Mouse (Mus musculus) lung, postnatal 0 days (tissue): ENCODE results near the gene Btg2. TPM values are rescaled to one million over a fixed set of nuclear protein-coding genes. Genes with fewer than 3 reads are reported as not detected.

ENCODE experiments used
- ATAC-seq: fragments of 200-750 bp; cut with Nextera tagmentation; 2 replicates; pipeline ENCODE4 v1.8.0; 2017; ENCODE audit warnings: moderate library complexity
- DNase-seq: peaks from one replicate; pipeline ENCODE4 v3.0.0-alpha.2; 2016; ENCODE audit warnings: low spot score
- H3K27ac ChIP-seq: fragments of 300-500 bp; sonication (generic); 2 replicates; pipeline ENCODE4 v1.5.1; 2014; ENCODE audit warnings: antibody characterized with exemption, mild to moderate bottlenecking, low read length, mixed read lengths
- H3K27me3 ChIP-seq: fragments of 300-500 bp; sonication (generic); replicated peaks from 2 replicates; pipeline ENCODE4 v1.6.1; 2014; ENCODE audit warnings: low read length, mixed read lengths; ENCODE audit not compliant: insufficient read depth
- H3K36me3 ChIP-seq: fragments of 300-500 bp; sonication (generic); 2 replicates; pipeline ENCODE4 v1.6.1; 2014; ENCODE audit warnings: low read length, mixed read lengths; ENCODE audit not compliant: insufficient read depth
- H3K4me1 ChIP-seq: fragments of 300-500 bp; sonication (generic); 2 replicates; pipeline ENCODE4 v1.6.1; 2014; ENCODE audit warnings: antibody characterized with exemption, low read depth, low read length, mixed read lengths; ENCODE audit not compliant: insufficient read depth
- H3K4me2 ChIP-seq: fragments of 300-500 bp; sonication (generic); replicated peaks from 2 replicates; pipeline ENCODE4 v1.6.1; 2014; ENCODE audit warnings: low read depth, mild to moderate bottlenecking, low read length, moderate library complexity, mixed read lengths
- H3K4me3 ChIP-seq: fragments of 300-500 bp; sonication (generic); 2 replicates; pipeline ENCODE4 v1.5.1; 2014; ENCODE audit warnings: low read depth, low read length
- H3K9ac ChIP-seq: fragments of 300-500 bp; sonication (generic); replicated peaks from 2 replicates; pipeline ENCODE4 v1.6.1; 2014; ENCODE audit warnings: low read depth, mild to moderate bottlenecking
- H3K9me3 ChIP-seq: fragments of 300-500 bp; sonication (generic); 2 replicates; pipeline ENCODE4 v1.6.1; 2016; ENCODE audit warnings: low read length, mixed read lengths
- CTCF ChIP-seq: IDR thresholded peaks from 2 replicates; pipeline ENCODE4 v1.5.1; 2016; ENCODE audit warnings: antibody characterized with exemption, mild to moderate bottlenecking
- EP300 ChIP-seq: IDR thresholded peaks from 2 replicates; pipeline ENCODE4 v1.6.1; 2016; ENCODE audit warnings: antibody characterized with exemption, mild to moderate bottlenecking, control low read depth
- WGBS: fragments of 180-500 bp; shearing (Covaris S2); extraction: QIAGEN DNeasy Blood & Tissue Kit; methylation state at CpG from one replicate; pipeline ENCODE4 v1.1.7; 2014; 5-methylcytosine and 5-hydroxymethylcytosine counted together
- polyA plus RNA-seq: library from polyadenylated mRNA; unstranded; fragments of >200 nt; fragmentation: Nextera tagmentation; extraction: Ambion mirVana; gene quantifications from 2 replicates; pipeline ENCODE4 v1.2.1, GENCODE M21; 2015

The Btg2 gene
- polyA plus RNA-seq, 1 experiment from 2014 or later: 184 TPM

- Histone ChIP-seq H3K4me3 (no peak overlapping the region), H3K4me1 (no peaks in the 10 kb centered on the region), H3K4me2 (no peak overlapping the region), H3K36me3 (no peaks in the 10 kb centered on the region), H3K27me3 (no peaks in the 10 kb centered on the region), H3K9ac (no peak overlapping the region), H3K9me3 (no peaks in the 10 kb centered on the region), H3K27ac (no peak overlapping the region)
- peak; percentile 35 for DNase-seq
- 31% methylated on average over 7 of the region's 7 CpGs for WGBS
- no peak for TF ChIP-seq CTCF
- TF ChIP-seq EP300: no peak
- peak; percentile 47 for ATAC-seq
Observed at GRCm38 (mm10) chr1:134114018-134114417, 35.1 kb upstream of the Btg2 start.

- Histone ChIP-seq H3K4me2 (no peak overlapping the region), H3K27ac (no peak overlapping the region), H3K4me3 (no peak overlapping the region), H3K27me3 (no peaks in the 10 kb centered on the region), H3K9me3 (no peaks in the 10 kb centered on the region), H3K36me3 (no peaks in the 10 kb centered on the region), H3K4me1 (no peaks in the 10 kb centered on the region), H3K9ac (no peak overlapping the region)
- peak; percentile 29 for ATAC-seq
- 58% methylated on average over 5 of the region's 5 CpGs for WGBS
- TF ChIP-seq CTCF: no peak
- TF ChIP-seq EP300: no peak
- DNase-seq: peak; percentile 31
Observed at GRCm38 (mm10) chr1:134113560-134113959, 34.6 kb upstream of the Btg2 start.

- H3K9ac ChIP-seq: no peak within 1 kb of the TSS
- DNase-seq: peak; percentile 61
- no peak within 1 kb of the TSS for H3K4me2 ChIP-seq
- peak; percentile 49 for TF ChIP-seq CTCF
- no peak for TF ChIP-seq EP300
- no peak for ATAC-seq
- no peaks in the 10 kb centered on the region for H3K9me3 ChIP-seq
- no peaks in the 10 kb centered on the region for H3K27me3 ChIP-seq
- no peaks in the 10 kb centered on the region for H3K36me3 ChIP-seq
- H3K27ac ChIP-seq: no peak within 1 kb of the TSS
- no peaks in the 10 kb centered on the region for H3K4me1 ChIP-seq
- no peak within 1 kb of the TSS for H3K4me3 ChIP-seq
- 68% methylated on average over 4 of the region's 4 CpGs for WGBS
Observed at GRCm38 (mm10) chr1:134110979-134111378, 32.1 kb upstream of the Btg2 start, which contains the start of gene Chit1. Gene Chit1 (plus strand): TSS chr1:134111242.

GRCm38 (mm10) chr1:134110449-134110848 lies 31.5 kb upstream of the Btg2 start:
- Histone ChIP-seq H3K9me3 (no peaks in the 10 kb centered on the region), H3K36me3 (no peaks in the 10 kb centered on the region), H3K4me3 (no peak overlapping the region), H3K4me1 (no peaks in the 10 kb centered on the region), H3K27me3 (no peaks in the 10 kb centered on the region), H3K4me2 (no peak overlapping the region), H3K9ac (no peak overlapping the region), H3K27ac (no peak overlapping the region)
- WGBS: 76% methylated on average over 5 of the region's 5 CpGs
- TF ChIP-seq EP300 (no peak), CTCF (no peak)
- ATAC-seq: no peak
- DNase-seq: no peak

- H3K9me3 ChIP-seq: no peaks in the 10 kb centered on the region
- WGBS: 83% methylated on average over 3 of the region's 3 CpGs
Observed at GRCm38 (mm10) chr1:134110015-134110414, 31.1 kb upstream of the Btg2 start.

GRCm38 (mm10) chr1:134107777-134108176 lies 28.9 kb upstream of the Btg2 start:
- no peak overlapping the region for H3K27ac ChIP-seq
- no peak overlapping the region for H3K4me2 ChIP-seq
- no peak overlapping the region for H3K4me3 ChIP-seq
- 85% methylated on average over 7 of the region's 7 CpGs for WGBS
- no peak for ATAC-seq
- H3K27me3 ChIP-seq: no peaks in the 10 kb centered on the region
- peaks cover 12% of the 10 kb centered on the region for H3K4me1 ChIP-seq
- H3K9me3 ChIP-seq: no peaks in the 10 kb centered on the region
- TF ChIP-seq EP300 (no peak), CTCF (no peak)
- no peak overlapping the region for H3K9ac ChIP-seq
- H3K36me3 ChIP-seq: no peaks in the 10 kb centered on the region
- DNase-seq: no peak

More at GRCm38 (mm10) chr1:134110015-134110414, 31.1 kb upstream of the Btg2 start:
- Histone ChIP-seq H3K9ac (no peak overlapping the region), H3K36me3 (no peaks in the 10 kb centered on the region), H3K4me3 (no peak overlapping the region), H3K27ac (no peak overlapping the region), H3K27me3 (no peaks in the 10 kb centered on the region), H3K4me2 (no peak overlapping the region), H3K4me1 (no peaks in the 10 kb centered on the region)
- ATAC-seq: no peak
- DNase-seq: peak; percentile 40
- TF ChIP-seq CTCF (no peak), EP300 (no peak)

- Histone ChIP-seq H3K4me3 (no peak overlapping the region), H3K27me3 (no peaks in the 10 kb centered on the region), H3K27ac (peak overlapping the region; percentile 71), H3K9ac (no peak overlapping the region), H3K36me3 (no peaks in the 10 kb centered on the region), H3K4me1 (peaks cover 12% of the 10 kb centered on the region), H3K4me2 (no peak overlapping the region), H3K9me3 (no peaks in the 10 kb centered on the region)
- ATAC-seq (peak; percentile 69), DNase-seq (peak; percentile 93)
- TF ChIP-seq CTCF (peak; percentile 89), EP300 (peak; percentile 69; the same call in 1 of the 2 replicates)
- WGBS: 6% methylated on average over 5 of the region's 5 CpGs
Observed at GRCm38 (mm10) chr1:134106719-134107118, 27.8 kb upstream of the Btg2 start.
